Mouse (Mus musculus) kidney, adult 11 months (tissue): Measurements from ENCODE around the gene Ap3d1.

Experiments used
- DNase-seq: peaks from one replicate; pipeline ENCODE4 v3.0.0; 2022

Gene Ap3d1

DNA sequence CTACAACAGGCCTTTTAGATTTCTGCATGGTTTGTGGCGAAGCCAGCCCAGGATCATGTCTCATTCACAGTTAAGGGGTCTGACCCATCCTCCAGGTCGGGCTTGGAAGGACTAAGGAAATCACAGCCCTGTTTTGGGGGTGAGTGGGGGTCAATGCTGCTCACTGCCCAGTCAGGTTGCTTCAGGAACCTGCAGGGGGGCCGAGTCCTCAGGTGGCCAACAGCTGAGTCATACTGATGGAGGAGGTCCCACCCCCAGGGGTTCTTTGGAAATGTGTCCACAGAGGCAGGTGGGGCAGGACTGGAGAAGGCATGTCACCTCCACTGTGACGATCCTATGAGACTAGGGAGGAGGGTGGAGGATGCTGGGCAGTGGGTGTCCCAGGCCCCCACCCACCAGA lies 76.6 kb downstream of the Ap3d1 start:
- peak; percentile 53 for DNase-seq

DNA sequence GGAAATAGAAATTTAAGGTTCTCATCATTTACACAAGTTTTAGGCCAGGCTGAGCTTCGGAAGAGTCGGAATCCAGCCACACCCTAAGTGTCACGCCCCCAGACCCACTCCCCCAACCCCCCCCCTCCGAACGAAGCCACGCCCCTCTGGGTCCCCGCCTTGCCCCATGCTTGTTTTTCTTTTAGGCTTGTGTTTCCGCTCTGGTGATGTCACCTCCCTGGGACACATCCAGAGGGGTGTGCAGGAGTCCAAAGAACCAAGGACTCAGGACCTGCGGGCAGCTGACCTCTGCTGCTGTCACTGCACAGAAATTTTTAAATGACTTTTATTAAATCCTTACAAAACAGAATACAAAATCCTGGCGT lies 77.1 kb downstream of the Ap3d1 start:
- peak; percentile 86 for DNase-seq

DNA sequence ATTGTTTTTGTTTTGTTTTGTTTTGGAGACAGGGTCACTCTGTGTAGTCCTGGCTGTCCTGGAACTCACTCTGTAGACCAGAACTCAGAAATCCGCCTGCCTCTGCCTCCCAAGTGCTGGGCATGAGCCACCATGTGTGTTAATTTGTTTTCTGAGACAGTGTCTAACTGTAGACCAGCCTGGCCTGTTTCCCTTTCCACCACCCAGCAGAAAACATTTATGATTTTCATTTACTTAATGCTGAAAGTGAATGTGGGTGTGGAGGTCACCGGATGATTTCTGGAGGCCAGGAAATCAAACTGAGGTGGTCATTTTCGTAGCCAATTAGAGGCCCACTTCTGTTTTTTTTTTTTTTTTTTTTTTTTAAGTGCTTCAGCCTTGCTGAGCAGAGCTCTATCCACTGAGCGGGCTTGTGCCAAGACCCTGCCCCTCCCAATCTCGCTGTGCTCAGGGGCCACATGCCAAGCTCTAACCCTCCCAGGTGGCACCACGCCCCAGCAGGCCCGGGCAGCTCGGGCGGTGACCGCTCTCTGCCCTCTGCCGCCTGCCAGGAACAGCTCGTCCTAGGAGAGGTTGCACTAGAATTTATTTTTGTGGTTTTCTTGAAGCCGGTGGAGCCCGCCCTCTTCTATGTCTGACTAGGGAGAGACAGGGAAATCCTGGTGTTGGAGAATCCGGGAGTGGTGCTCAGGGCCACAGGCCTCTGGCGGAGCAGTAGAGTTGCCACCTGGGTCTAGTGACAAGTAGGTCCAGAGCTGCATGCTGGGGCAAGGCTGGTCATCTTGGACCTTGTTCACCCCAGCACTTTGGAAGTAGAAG lies 77.7 kb downstream of the Ap3d1 start:
- DNase-seq: peak; percentile 97

- DNase-seq: no peak
These were observed 78.4 kb downstream of the Ap3d1 start for GRCm38 (mm10) chr10:80663485-80664196.

DNA sequence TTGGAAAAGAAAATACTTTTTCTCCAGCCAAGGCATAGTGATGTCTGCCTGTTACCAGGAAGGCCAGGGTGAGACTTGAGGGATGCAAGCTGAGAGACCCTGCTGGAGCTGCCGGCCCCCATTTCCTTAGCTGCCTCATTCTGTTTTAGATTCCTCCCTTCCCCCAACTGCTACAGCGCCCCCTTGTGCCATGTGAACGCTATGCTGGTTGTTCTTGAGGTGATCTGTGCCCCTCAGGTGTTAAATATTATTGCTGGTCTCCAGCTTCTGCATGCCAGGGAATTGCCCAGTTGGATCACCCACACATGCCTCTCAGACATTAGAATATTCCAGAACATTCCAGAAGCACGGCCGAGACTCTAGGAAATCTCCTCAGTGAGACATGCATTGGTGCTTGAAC lies 80.9 kb downstream of the Ap3d1 start:
- peak; percentile 79 for DNase-seq

DNA sequence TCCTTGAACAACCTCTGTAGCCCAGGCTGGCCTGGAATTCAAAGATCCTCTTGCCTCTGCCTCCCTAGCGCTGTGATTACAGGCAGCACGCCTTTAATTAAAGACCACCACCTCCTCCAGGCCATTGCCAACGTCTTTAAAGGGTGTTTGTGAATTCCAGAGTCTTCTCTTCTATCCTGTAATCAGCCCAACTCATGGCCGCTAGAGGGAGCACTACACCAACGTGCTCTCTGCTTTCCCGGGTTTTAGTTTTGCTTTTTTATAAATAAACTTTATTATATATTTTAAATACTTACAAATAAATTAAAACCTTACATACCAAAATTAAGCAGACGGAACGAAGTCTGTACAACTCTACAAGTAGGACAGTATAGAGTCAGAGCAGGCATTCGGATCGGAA lies 82.9 kb downstream of the Ap3d1 start:
- peak; percentile 65 for DNase-seq

- peak; percentile 50 for DNase-seq
These were observed 83.2 kb downstream of the Ap3d1 start for GRCm38 (mm10) chr10:80658841-80659202.

DNA sequence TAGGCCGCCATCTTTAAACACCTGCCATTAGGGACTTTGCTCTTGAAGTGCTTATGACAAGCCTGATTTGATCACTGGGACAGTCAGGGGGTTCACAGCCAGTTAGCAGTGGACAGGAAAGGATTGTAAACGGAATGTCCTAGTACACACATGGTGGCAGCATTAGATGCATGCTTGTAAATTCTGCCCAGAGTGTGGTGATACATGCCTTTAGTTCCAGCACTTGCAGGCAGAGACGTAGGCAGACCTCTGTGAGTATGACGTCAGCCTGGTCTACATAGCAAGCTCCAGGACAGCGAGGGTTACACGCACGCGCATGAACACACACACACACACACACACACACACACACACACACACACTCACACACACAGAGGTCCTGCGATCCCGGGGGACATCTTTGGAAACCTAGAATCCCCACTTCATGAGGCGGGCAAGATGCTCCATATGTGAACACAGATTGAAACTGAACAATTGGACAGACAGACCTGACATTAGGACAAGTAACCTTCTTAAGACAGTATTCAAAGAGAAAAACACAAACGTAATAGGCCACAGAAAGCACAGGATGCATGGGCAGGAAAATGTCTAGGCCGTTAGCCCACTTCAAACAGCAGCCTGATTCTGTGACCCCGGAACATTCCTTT lies 83.7 kb downstream of the Ap3d1 start:
- DNase-seq: no peak
